Mouse (Mus musculus) Patski (cell line): ENCODE measurements around the gene Abcb1b. TPM values are rescaled to one million over a fixed set of nuclear protein-coding genes. Genes with fewer than 3 reads are reported as not detected.
"Not testable (repeated sequence)": the region's sequence is repeated elsewhere in the genome, so short reads cannot be mapped to it uniquely, and the experiment has no call there.

Source experiments
- ATAC-seq: fragments of 100-300 bp; one replicate; pipeline ENCODE4 v1.8.0; 2021
- CTCF ChIA-PET: fragments of 350-600 bp; sonication (Branson Sonifier 250); formaldehyde crosslinking; loops from one replicate; lab custom pipeline; 2022; ENCODE audit warnings: inconsistent platforms; lab: Charles Lee
- POLR2A ChIA-PET: fragments of 350-600 bp; sonication (Branson Sonifier 250); formaldehyde crosslinking; loops from one replicate; lab custom pipeline; 2022; ENCODE audit warnings: antibody characterized with exemption, inconsistent platforms; lab: Charles Lee
- DNase-seq: peaks from one replicate; pipeline ENCODE4 v3.0.0-alpha.2; 2011; ENCODE audit warnings: low read depth, low spot score
- H3K27me3 ChIP-seq: fragments of 371-371 bp; one replicate; pipeline ENCODE4 v1.5.1; 2021
- CTCF ChIP-seq: fragments of 100-300 bp; IDR thresholded peaks from one replicate; pipeline ENCODE4 v1.5.1; 2021
- in situ Hi-C: fragments of 300-500 bp; cut with MboI; formaldehyde crosslinking; loops from 3 replicates; pipeline ENCODE4 v1.11.1; 2018; ENCODE audit warnings: low pct_unique_long_range_greater_than_20kb, mixed read lengths
- polyA plus RNA-seq: library from polyadenylated mRNA; unstranded; gene quantifications from one replicate; pipeline ENCODE4 v1.2.3, GENCODE M21; 2021

Abcb1b gene
- polyA plus RNA-seq, result 0.17 TPM

DNA sequence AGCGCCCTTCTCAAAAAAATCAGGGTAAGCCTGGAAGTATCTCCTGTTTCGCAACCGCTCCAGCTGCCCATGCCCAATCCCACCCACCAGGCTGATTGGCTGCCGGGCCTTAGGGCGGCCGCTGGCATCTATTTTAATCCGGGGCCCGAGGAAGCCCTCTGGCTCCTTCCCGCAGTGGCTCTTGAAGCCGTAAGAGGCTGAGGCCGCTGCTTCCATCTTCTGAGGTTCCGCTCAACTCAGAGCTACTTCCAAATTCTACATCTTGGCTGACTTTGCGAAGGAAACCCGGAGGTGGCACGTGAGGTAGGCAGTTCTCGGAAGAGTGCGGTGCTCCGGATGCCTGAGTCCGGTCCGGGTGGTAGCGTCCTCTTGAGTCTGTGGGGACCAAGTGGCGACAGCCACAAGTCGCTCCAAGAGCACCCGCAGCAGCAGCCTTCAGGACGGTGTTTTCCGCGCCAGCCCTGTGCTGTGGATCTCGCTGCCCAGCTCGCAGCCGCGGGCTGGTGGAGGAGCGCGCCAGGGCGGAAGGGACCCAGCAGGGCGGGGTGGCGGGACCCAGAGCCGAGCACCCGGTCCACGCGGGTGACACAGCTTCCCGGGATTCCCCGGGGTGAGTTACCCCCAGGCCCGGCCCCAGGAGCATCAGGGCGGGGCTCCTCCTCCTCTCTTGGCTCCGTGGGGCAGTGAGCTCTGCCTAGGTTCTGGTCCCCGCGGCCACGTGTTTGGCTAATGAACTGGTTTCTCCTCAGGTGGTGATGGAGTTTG, at the start of gene Abcb1b:
Gene Abcb1b (plus strand): TSS at position 161 of the 765 bp plus-strand sequence.
- ATAC-seq (peak; percentile 38), DNase-seq (no peak)
- ChIA-PET POLR2A (no interaction called here), CTCF (no interaction called here)
- peaks cover 9% of the 10 kb centered on the region for H3K27me3 ChIP-seq
- TF ChIP-seq CTCF, result no peak
- in situ Hi-C loops, result no loop called here

DNA sequence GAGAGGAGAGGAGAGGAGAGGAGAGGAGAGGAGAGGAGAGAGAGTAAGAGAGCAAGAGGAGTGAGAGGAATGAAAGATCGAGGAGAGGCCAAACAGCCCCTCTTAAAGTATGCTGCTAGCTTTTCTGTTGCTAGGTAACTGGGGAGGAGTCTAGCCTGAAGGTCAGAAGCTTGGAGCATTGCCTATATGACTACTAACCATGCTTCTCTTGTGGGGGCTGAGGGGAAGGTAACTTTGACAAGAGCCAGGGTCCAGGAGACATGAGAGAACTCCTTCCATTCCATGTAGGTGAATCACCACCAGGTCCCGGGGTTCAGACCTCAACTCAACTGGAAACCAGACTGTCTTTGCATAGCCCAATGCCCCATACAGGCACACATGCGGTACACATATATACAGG, 25.1 kb upstream of the Abcb1b start:
- ChIA-PET POLR2A (no interaction called here), CTCF (no interaction called here)
- in situ Hi-C loops, result no loop called here
- DNase-seq, result no peak
- no peak for ATAC-seq
- TF ChIP-seq CTCF, result no peak
- peaks cover 4% of the 10 kb centered on the region for H3K27me3 ChIP-seq

DNA sequence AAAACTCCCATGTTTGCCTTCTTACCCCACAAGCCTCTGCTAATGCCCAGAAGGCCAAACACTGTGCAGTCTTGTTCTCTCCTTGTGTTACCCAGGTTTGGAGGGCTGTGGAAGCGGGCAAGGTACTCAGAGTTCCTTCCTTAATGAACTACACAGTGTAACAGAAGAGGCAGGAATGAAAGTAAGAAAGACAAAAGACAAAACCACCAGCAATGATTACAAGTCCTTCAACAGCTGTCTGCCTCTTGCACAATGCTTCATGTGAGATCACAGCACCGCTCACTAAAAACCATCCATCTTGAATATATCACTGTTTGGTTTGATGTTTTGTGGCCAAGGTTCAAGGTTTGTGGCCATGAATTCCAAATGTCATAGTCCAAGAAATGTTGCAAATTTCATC, 19.6 kb upstream of the Abcb1b start:
- no peak for TF ChIP-seq CTCF
- H3K27me3 ChIP-seq, result peaks cover 4% of the 10 kb centered on the region
- ChIA-PET POLR2A (no interaction called here), CTCF (no interaction called here)
- in situ Hi-C loops, result no loop called here
- no peak for DNase-seq
- no peak for ATAC-seq

DNA sequence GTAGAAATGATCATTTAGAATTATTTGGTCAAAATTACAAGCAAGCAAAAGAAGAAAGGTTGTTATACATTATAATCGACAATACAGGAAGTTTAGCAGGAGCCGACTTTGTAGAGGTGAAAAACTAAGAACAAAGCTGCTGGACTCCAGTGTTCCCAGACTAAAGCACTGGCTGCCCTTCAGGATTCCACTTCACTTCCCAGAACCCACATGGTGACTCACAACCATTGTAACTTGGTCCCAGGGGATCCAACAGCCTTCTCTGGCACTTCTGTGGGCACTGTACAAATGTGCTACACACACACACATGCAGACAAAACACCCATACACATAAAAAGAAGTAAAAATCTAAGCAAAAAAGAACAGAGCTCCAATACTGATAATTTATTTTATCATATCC, 19.2 kb upstream of the Abcb1b start:
- CTCF ChIA-PET, result no interaction called here
- no peak for DNase-seq
- POLR2A ChIA-PET, result no interaction called here
- H3K27me3 ChIP-seq, result peaks cover 4% of the 10 kb centered on the region
- no peak for TF ChIP-seq CTCF
- ATAC-seq, result no peak
- in situ Hi-C loops, result no loop called here

DNA sequence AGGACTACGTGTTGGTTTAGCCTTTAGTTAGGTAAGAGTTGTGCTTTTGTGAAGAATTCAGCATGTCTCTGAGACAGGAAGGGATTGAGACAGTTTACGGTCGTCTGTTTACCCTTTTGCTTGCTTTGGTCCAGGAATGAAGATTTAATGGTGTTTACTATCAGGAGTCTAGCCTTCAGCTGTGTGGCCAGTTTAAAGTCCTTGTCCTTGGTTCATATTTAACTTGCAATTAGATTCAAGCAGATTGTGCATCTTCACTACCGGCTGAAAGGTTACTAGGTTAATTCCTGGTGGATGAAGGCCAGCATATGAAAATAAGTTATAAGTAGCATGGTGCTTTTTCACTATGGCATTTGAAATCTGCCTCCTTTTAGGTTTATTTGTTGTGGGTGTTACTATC, 5.7 kb upstream of the Abcb1b start:
- in situ Hi-C loops, result no loop called here
- H3K27me3 ChIP-seq, result peaks cover 5% of the 10 kb centered on the region
- DNase-seq (no peak), ATAC-seq (no peak)
- CTCF ChIA-PET, result no interaction called here
- TF ChIP-seq CTCF, result no peak
- POLR2A ChIA-PET, result no interaction called here

DNA sequence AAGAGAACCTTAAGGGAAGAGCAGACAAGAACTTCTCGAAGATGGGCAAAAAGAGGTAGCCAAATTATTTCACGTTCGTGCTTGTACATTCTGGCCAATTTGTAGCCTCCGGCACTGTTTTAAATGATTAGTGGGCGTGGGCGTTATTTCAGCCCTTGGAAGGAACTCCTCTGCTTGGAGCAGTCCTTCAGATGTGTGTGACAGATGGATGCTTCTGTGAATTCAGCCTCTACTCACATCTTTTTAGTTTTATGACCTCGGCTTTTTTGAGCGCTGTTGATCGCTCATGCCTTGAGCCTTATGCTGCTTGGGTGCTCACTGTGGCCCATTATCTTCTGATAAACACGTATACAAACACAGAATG, 787 bp downstream of the Abcb1b start:
- CTCF ChIA-PET, result no interaction called here
- H3K27me3 ChIP-seq, result peaks cover 9% of the 10 kb centered on the region
- in situ Hi-C loops, result no loop called here
- TF ChIP-seq CTCF, result no peak
- peak; percentile 10 for ATAC-seq
- POLR2A ChIA-PET, result no interaction called here
- DNase-seq, result no peak

DNA sequence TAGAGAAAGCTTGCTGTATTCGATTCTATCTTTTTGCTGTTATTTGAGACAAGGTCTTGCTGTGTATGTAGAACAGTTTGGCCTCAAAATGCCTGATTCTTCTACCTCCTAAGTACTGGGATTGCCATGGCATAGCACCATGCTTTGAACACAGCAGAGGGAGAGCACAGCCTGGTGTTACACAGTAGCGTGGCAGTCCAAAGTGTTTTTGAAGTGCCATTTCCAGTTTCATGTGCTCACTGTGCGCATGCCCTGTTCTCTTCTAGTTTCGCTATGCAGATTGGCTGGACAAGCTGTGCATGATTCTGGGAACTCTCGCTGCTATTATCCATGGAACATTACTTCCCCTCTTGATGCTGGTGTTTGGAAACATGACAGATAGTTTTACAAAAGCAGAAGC, 7.8 kb downstream of the Abcb1b start:
- ChIA-PET CTCF (no interaction called here), POLR2A (no interaction called here)
- DNase-seq (no peak), ATAC-seq (no peak)
- in situ Hi-C loops, result no loop called here
- no peak for TF ChIP-seq CTCF
- H3K27me3 ChIP-seq, result peaks cover 7% of the 10 kb centered on the region

DNA sequence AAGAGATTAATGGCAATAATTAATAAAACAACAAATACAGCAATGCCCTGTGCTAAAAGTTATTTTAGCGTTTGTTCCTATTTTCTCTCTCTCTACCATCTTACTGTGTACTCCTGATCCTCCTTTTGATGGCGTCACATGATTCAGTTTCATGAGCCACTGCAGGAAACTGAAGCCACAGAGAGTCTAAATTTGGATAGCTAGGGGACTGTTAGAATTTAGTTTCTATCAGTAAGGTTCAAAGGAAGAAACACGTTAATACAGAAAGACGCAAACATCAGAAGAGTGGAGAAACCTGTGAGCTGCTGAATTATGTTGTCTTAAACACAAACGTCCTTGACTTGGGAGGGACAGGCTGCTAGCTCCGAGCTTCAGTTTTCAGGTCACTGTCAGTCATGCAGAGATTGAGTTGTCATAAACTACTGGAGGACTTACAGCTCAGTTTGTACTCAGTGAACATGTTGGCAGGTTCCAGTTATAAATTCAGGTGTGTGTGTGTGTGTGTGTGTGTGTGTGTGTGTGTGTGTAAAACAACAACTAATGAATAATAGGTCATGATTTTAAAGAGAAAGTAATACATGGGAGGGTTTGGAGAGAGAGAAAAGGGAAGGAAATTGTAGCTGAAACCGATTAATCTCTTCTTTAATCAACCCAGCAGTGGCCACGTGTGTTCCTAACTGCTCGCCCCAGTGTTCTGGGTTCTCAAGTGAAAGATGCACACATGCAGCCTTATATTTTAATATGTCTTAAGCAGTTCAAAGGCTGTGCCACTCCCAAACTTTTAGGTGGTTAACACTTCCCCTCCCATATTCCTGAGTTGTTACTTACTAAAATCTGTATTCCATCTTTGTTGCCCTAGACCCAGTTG, 9.4 kb downstream of the Abcb1b start:
- DNase-seq (no peak), ATAC-seq (no peak)
- peaks cover 7% of the 10 kb centered on the region for H3K27me3 ChIP-seq
- in situ Hi-C loops, result no loop called here
- TF ChIP-seq CTCF, result no peak
- ChIA-PET CTCF (interaction anchor here (0.8 kb wide), 1 partner anchor 12 kb away, joined by 3 read pairs; no protein-coding TSS in a partner anchor), POLR2A (interaction anchor here (0.7 kb wide), 1 partner anchor 9 kb away, joined by 3 read pairs; no protein-coding TSS in a partner anchor)

DNA sequence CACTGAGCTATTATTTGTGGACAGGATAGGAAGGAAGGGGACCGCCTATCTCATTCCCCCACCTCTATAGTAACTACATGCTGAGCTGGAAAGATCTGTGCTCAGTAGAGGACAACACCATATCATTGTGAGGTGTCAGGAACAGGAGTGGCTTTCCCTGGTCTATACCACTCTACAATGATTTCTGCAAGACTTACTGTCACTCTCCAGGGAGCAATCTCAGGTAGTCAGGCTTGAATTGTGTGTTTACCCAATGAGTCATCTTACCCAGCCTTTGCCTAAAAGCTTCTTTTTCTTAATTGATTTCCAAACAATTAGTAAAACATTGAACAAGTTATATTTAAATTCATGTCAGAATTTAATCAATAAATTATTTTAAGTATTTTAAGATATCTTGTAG, 15.9 kb downstream of the Abcb1b start:
- DNase-seq, result no peak
- TF ChIP-seq CTCF, result no peak
- peak; percentile 81 for ATAC-seq
- POLR2A ChIA-PET, result no interaction called here
- CTCF ChIA-PET, result no interaction called here
- in situ Hi-C loops, result no loop called here
- H3K27me3 ChIP-seq, result no peaks in the 10 kb centered on the region

DNA sequence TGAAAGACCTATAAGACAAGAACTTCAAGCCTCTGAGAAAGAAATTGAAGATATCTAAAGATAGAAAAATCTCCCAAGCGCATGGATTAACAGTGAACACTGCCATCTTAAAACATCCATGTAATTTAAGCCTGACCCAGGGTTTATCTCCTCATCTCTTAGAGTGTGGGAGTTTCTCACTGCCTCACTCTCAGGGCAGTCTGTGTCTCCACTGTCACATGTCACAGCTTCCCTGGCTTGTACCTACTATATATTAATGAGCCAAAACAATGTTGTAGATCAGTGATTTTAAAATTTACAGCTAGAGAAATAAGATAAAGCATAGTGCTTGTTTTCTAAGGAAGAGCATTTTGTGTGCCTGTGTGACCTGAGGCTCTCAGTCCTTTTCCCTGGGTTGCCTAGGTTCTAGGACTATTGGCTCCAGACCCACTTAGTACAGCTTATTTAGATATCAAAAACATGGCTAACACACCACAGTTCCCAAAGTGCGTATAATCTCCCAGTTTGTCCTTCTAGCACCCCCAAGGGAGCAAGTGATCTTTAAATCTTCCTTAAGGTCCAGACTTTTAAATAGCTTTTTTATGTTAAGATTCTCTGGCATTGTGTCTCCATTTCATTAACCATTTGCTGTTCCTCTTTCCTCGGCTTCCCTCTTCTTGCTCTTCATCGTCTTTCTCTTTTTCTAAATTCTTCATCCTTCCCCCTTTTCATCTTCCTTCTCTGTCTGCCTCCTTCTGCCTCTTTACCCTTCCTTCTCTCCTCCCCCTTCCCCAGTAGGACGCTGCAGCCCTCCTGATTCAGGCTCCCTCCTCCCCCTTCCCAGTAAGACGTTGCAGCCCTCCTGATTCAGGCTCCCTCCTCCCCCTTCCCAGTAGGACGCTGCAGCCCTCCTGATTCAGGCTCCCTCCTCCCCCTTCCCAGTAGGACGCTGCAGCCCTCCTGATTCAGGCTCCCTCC, 22.0 kb downstream of the Abcb1b start:
- in situ Hi-C loops, result no loop called here
- no peak for TF ChIP-seq CTCF
- ATAC-seq (no peak), DNase-seq (no peak)
- no peaks in the 10 kb centered on the region for H3K27me3 ChIP-seq
- ChIA-PET POLR2A (no interaction called here), CTCF (interaction anchor here (0.8 to 1.8 kb wide), 2 partner anchors 23 to 426 kb away, joined by 3 to 5 read pairs; no protein-coding TSS in a partner anchor)

DNA sequence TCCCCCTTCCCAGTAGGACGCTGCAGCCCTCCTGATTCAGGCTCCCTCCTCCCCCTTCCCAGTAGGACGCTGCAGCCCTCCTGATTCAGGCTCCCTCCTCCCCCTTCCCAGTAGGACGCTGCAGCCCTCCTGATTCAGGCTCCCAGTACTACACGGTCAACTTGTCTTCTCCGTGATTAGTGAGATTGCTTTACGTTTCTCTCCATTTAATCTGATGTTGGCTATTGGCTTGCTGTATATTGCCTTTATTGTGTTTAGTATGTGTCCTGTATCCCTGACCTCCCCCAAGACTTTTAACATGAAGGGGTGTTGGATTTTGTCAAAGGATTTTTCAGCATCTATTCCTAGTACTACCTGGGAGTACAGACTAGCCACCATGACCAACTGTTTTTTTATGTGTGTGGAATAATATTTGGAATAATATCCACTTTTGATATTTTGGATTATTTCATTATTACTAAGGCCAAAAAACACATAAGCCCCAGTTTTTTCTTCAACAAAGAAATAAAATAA, 22.7 kb downstream of the Abcb1b start:
- ATAC-seq, in situ Hi-C loops, H3K27me3 ChIP-seq, CTCF ChIA-PET, POLR2A ChIA-PET, DNase-seq: not testable (repeated sequence)
